In the genomic region with DNA sequence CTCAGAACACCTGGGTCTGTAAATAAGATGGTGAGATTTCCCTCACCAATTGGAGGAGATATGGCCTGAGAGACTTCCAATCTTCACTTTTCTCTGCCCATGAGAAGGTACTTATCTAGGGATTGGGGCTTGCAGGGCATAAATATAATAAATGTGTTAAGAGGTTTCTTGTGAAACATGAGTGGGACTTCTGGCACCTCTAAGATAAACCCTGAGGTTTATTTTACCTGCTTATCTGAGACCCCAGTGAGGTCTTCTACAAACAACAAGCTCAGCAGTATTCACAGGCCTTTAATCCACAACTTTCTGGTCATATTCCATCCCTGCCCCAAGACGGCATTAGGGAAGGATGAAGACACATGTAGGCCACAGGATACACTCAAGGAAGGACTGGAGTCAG, we compare ENCODE assay signal across 15 mouse cellular contexts.
"Had no signal": no experiment of that assay in that cellular context is flagged by ENCODE, and none has a peak within 500 bp of the region (broad histone marks: within the 10 kb centered on the region; RNA-seq: fewer than 3 reads in every experiment).

No protein-coding gene starts in this region.

- H3K9me3 ChIP-seq: limb, embryonic 10.5 days; midbrain, embryonic 12.5 days; stomach, embryonic 15.5 days had no signal

- H3K9ac ChIP-seq: midbrain, embryonic 12.5 days; stomach, embryonic 15.5 days had no signal

- H3K27ac ChIP-seq: limb, embryonic 10.5 days; midbrain, embryonic 12.5 days; stomach, embryonic 15.5 days had no signal

- H3K4me2 ChIP-seq: midbrain, embryonic 12.5 days; stomach, embryonic 15.5 days had no signal

- H3K4me1 ChIP-seq: limb, embryonic 10.5 days; midbrain, embryonic 12.5 days; stomach, embryonic 15.5 days had no signal

- H3K4me3 ChIP-seq: limb, embryonic 10.5 days; midbrain, embryonic 12.5 days; stomach, embryonic 15.5 days had no signal

- H3K27me3 ChIP-seq: midbrain, embryonic 12.5 days; stomach, embryonic 15.5 days had no signal

- DNase-seq: kidney, adult 8-10 months; kidney, postnatal 25 days; layer of hippocampus, adult 9-11 months; lung, adult 2 months; lung, postnatal 36 days; right cerebral cortex, postnatal 14 days; thymus, adult 2 months; thymus, postnatal 25 days had no signal

- ATAC-seq: inflammation-experienced regulatory T-cells, adult 6 months; intestine, postnatal 0 days; lung, postnatal 0 days; midbrain, embryonic 16.5 days had no signal
